Mouse (Mus musculus): ENCODE results near the gene Oasl2. TPM values are rescaled to one million over a fixed set of nuclear protein-coding genes. Genes with fewer than 3 reads are reported as not detected.

Oasl2 gene
- 8.3 TPM for polyA plus RNA-seq (2014; fragmentation: Illumina TruSeq; extraction: RNeasy Lipid Tissue Mini Kit (QIAGEN cat#74804); ENCODE audit: low read depth, low replicate concordance)

DNA sequence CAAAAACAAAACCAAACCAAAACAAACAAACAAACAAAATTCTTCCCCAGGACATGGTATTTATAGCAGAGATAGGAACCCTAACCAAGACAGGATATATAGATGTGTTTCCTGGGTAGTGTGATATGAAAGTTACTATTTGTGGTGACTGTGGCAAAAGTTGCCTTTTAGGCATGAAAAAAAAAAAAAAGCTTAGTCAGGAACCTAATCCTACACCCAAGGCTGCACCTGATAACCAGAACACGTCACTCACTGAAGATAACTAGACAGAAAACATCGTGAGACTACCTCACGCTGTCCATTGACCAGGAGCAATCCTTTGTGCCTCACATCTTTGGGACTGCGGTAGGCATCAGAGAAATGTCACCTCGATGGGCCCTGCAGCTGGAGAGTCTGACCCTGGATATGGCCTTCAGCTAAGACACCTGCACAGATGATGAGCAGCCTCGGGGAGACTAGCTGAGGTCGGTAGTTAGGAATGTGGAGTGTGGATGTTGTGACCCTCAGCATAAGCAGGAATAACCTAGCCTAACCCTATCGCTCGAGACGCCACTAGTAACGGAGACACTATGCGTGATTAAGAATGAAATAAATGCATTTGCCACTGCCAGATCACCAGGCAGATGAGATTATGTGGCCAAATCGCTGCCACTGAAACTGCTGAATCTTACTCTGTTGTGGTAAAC, at the start of gene Oasl2:
Oasl2 (plus strand) TSS at position 249 of the 686 bp plus-strand sequence.

DNA sequence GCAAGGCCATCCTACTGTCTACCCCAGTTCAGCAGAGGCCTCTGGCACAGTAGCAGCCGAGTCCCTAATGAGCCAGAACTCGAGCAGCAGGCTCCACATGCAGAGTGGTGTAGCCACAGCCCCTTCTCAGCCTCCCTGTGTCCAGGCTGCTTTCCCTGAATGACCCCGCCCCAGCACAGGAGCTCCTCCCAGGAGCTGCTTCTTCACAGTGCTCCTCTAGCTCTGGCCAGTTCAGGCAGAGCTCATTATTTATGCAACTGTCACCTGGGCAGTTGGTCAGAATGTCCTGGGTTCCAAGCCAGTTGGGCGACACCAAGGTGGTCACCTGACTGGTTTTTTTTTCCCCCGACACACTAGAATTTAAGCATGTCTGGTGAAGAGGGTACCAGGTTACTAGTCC, 43.4 kb upstream of the Oasl2 start, which contains the start of gene 4930519G04Rik:
4930519G04Rik (plus strand) TSS at position 301 of the 400 bp plus-strand sequence.

GRCm38 (mm10) chr5:114858582-114858981, 38.2 kb upstream of the Oasl2 start, which contains the start of gene Gm9936:
Gm9936 (minus strand) TSS chr5:114858682.

DNA sequence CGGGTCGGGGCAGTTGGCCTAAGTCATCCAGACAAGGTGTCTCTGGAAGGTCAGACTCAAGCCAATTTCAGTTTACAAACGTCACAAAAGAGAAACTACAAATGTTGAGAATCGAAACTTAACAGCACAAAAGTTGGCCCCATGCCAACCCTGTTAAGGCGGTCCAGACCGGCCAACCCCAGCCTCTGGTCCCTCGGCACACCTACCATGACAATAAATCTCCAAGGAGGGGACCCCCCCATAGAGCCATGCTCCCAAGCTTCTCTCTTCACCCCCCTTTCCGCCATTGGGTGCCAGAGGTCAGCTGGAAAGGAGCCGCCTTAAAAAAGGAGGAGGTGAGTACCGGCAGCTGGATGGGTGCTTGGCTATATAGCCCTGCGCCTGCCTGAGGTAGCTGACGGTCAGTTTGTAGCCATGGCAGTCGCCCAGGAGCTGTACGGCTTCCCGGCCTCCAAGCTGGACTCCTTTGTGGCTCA, 26.3 kb downstream of the Oasl2 start, which contains the start of gene Oasl1:
Oasl1 (plus strand) TSS at position 243 of the 476 bp plus-strand sequence.

GRCm38 (mm10) chr5:114942074-114942765, 45.5 kb downstream of the Oasl2 start, which contains the start of gene 2210016L21Rik:
2210016L21Rik (plus strand) TSS chr5:114942158.

Other genes starting within 250 kb of the Oasl2 start
- not detected for gene Trpv4, start 238.5 kb upstream of the Oasl2 start, polyA plus RNA-seq (2014; fragmentation: Illumina TruSeq; extraction: RNeasy Lipid Tissue Mini Kit (QIAGEN cat#74804); ENCODE audit: low read depth, low replicate concordance)
- 1.7 TPM for gene Gltp, start 206.0 kb upstream of the Oasl2 start, polyA plus RNA-seq (2014; fragmentation: Illumina TruSeq; extraction: RNeasy Lipid Tissue Mini Kit (QIAGEN cat#74804); ENCODE audit: low read depth, low replicate concordance)
- 0.56 TPM for gene Tchp, start 189.2 kb upstream of the Oasl2 start, polyA plus RNA-seq (2014; fragmentation: Illumina TruSeq; extraction: RNeasy Lipid Tissue Mini Kit (QIAGEN cat#74804); ENCODE audit: low read depth, low replicate concordance)
- gene Ankrd13a, start 122.3 kb upstream of the Oasl2 start, polyA plus RNA-seq (2014; fragmentation: Illumina TruSeq; extraction: RNeasy Lipid Tissue Mini Kit (QIAGEN cat#74804); ENCODE audit: low read depth, low replicate concordance) = 11.6 TPM
- 5.6 TPM for gene Git2, start 121.4 kb upstream of the Oasl2 start, polyA plus RNA-seq (2014; fragmentation: Illumina TruSeq; extraction: RNeasy Lipid Tissue Mini Kit (QIAGEN cat#74804); ENCODE audit: low read depth, low replicate concordance)
- gene 1500011B03Rik, start 73.5 kb upstream of the Oasl2 start, polyA plus RNA-seq (2014; fragmentation: Illumina TruSeq; extraction: RNeasy Lipid Tissue Mini Kit (QIAGEN cat#74804); ENCODE audit: low read depth, low replicate concordance) = 1.9 TPM
- not detected for gene 4930519G04Rik, start 43.3 kb upstream of the Oasl2 start, polyA plus RNA-seq (2014; fragmentation: Illumina TruSeq; extraction: RNeasy Lipid Tissue Mini Kit (QIAGEN cat#74804); ENCODE audit: low read depth, low replicate concordance)
- not detected for gene Gm9936, start 38.3 kb upstream of the Oasl2 start, polyA plus RNA-seq (2014; fragmentation: Illumina TruSeq; extraction: RNeasy Lipid Tissue Mini Kit (QIAGEN cat#74804); ENCODE audit: low read depth, low replicate concordance)
- 1.8 TPM for gene Oasl1, start 26.3 kb downstream of the Oasl2 start, polyA plus RNA-seq (2014; fragmentation: Illumina TruSeq; extraction: RNeasy Lipid Tissue Mini Kit (QIAGEN cat#74804); ENCODE audit: low read depth, low replicate concordance)
- gene 2210016L21Rik, start 45.2 kb downstream of the Oasl2 start, polyA plus RNA-seq (2014; fragmentation: Illumina TruSeq; extraction: RNeasy Lipid Tissue Mini Kit (QIAGEN cat#74804); ENCODE audit: low read depth, low replicate concordance) = 1.1 TPM
- gene Hnf1a, start 74.2 kb downstream of the Oasl2 start, polyA plus RNA-seq (2014; fragmentation: Illumina TruSeq; extraction: RNeasy Lipid Tissue Mini Kit (QIAGEN cat#74804); ENCODE audit: low read depth, low replicate concordance) = 0.42 TPM
- gene Sppl3, start 114.2 kb downstream of the Oasl2 start, polyA plus RNA-seq (2014; fragmentation: Illumina TruSeq; extraction: RNeasy Lipid Tissue Mini Kit (QIAGEN cat#74804); ENCODE audit: low read depth, low replicate concordance) = 10.8 TPM
- gene Gm10401, start 201.4 kb downstream of the Oasl2 start, polyA plus RNA-seq (2014; fragmentation: Illumina TruSeq; extraction: RNeasy Lipid Tissue Mini Kit (QIAGEN cat#74804); ENCODE audit: low read depth, low replicate concordance) = not detected
- gene Acads, start 222.4 kb downstream of the Oasl2 start, polyA plus RNA-seq (2014; fragmentation: Illumina TruSeq; extraction: RNeasy Lipid Tissue Mini Kit (QIAGEN cat#74804); ENCODE audit: low read depth, low replicate concordance) = 11.7 TPM
- 4.4 TPM for gene Unc119b, start 238.0 kb downstream of the Oasl2 start, polyA plus RNA-seq (2014; fragmentation: Illumina TruSeq; extraction: RNeasy Lipid Tissue Mini Kit (QIAGEN cat#74804); ENCODE audit: low read depth, low replicate concordance)